Mouse (Mus musculus): ENCODE measurements around the gene Btbd16.

Gene Btbd16

GRCm38 (mm10) chr7:130864711-130865110 is 90.8 kb downstream of the Btbd16 start:
- no peak for DNase-seq (ENCODE audit: low spot score in 2 of 2)

DNA sequence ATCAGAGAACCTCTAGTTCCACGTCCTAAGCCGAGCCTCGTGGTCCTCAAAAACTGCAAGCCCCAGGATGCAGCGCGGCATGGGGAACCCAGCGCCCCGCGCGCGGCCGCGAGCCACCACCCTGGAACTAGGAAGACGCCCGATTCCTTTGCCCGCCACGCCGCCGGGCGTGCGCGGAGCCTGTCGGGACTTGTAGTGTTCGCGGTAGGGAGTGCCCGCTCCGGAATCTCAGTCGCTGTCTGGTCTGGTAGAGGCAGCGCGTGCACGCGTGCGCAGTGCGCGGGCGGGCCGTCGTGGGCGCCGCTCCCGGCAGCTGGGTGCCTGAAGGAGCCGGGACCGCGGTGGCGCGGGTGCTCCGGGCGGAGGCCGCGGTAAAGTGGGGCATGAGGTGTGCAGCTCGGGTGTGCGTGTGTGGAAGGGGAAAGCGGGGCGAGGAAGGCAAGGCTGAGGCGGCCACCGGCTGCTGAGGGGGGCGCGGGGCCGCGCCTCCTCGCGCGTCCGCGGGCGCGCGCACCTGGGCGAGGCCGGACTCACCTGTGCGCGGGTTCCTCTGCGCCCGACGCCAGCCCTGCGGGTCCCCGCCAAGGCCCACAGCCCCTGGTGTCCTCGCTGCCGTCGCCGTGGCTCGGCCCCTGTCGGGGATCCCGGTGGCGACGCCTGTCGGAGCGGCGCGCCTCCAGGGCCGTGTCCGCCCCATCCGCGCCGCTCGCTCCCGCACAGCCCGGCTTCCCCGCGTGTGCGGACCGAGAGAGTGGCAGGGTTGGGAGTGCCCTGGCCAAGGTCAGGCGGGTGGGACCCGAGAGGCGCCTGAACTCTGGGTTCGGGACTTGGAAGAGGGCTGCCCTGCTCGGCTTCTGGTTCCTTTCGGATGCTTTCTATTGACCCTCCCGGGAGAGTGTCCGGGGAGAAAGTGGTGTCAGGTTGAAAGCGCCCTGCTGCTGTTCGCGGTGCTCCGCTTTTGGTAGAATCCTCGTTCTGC is 92.0 kb downstream of the Btbd16 start, which contains the start of gene Plekha1:
TSS of gene Plekha1 (plus strand) at position 144 of the 979 bp plus-strand sequence.
- DNase-seq (ENCODE audit: low spot score in 2 of 2): peak; percentile 98 to 99

GRCm38 (mm10) chr7:130866640-130867039 is 92.8 kb downstream of the Btbd16 start:
- no peak for DNase-seq (ENCODE audit: low spot score in 2 of 2)

GRCm38 (mm10) chr7:130867256-130867655 is 93.4 kb downstream of the Btbd16 start:
- no peak for DNase-seq (ENCODE audit: low spot score in 2 of 2)

Measured in left cerebral cortex, adult 9 months (tissue).